Mouse (Mus musculus) forebrain, embryonic 13.5 days (tissue): ENCODE results near the gene Dcp1b. TPM values are rescaled to one million over a fixed set of nuclear protein-coding genes. Genes with fewer than 3 reads are reported as not detected.
A peak's percentile ranks its signal among the peaks of the same experiment; 100 is the strongest.

Source experiments
- ATAC-seq: fragments of 200-750 bp; cut with Nextera tagmentation; 2 replicates; pipeline ENCODE4 v1.8.0; 2017
- H3K27ac ChIP-seq: fragments of 300-500 bp; sonication (generic); 2 replicates; pipeline ENCODE4 v1.5.1; 2015; ENCODE audit warnings: inconsistent platforms, mild to moderate bottlenecking, moderate library complexity
- H3K27me3 ChIP-seq: fragments of 300-500 bp; sonication (generic); 2 replicates; pipeline ENCODE4 v1.6.1; 2015; ENCODE audit warnings: mild to moderate bottlenecking, inconsistent platforms
- H3K36me3 ChIP-seq: fragments of 300-500 bp; sonication (generic); 2 replicates; pipeline ENCODE4 v1.6.1; 2015; ENCODE audit warnings: mild to moderate bottlenecking, inconsistent platforms; ENCODE audit not compliant: poor library complexity, severe bottlenecking
- H3K4me1 ChIP-seq: fragments of 300-500 bp; sonication (generic); 2 replicates; pipeline ENCODE4 v1.6.1; 2015; ENCODE audit warnings: inconsistent platforms
- H3K4me2 ChIP-seq: fragments of 300-500 bp; sonication (generic); 2 replicates; pipeline ENCODE4 v1.6.1; 2015; ENCODE audit warnings: inconsistent platforms, mild to moderate bottlenecking, moderate library complexity
- H3K4me3 ChIP-seq: fragments of 300-500 bp; sonication (generic); 2 replicates; pipeline ENCODE4 v1.5.1; 2015; ENCODE audit warnings: mild to moderate bottlenecking, inconsistent platforms
- H3K9ac ChIP-seq: fragments of 300-500 bp; sonication (generic); 2 replicates; pipeline ENCODE4 v1.6.1; 2015; ENCODE audit warnings: mild to moderate bottlenecking, inconsistent platforms
- H3K9me3 ChIP-seq: fragments of 300-500 bp; sonication (generic); replicated peaks from 2 replicates; pipeline ENCODE4 v1.6.1; 2016; ENCODE audit warnings: inconsistent platforms
- WGBS: fragments of 180-500 bp; shearing (Covaris S2); methylation state at CpG from one replicate; pipeline ENCODE4 v1.1.7; 2015; 5-methylcytosine and 5-hydroxymethylcytosine counted together
- polyA plus RNA-seq: library from polyadenylated mRNA; unstranded; fragments of >200 nt; fragmentation: Nextera tagmentation; extraction: Ambion mirVana; gene quantifications from 2 replicates; pipeline ENCODE4 v1.2.1, GENCODE M21; 2015

The Dcp1b gene
- polyA plus RNA-seq, 1 experiment from 2014 or later = 13.1 TPM

- 75% methylated on average over 15 of the region's 15 CpGs for WGBS
- Histone ChIP-seq H3K4me1 (peaks cover 11% of the 10 kb centered on the region), H3K4me2 (no peak overlapping the region), H3K9ac (no peak overlapping the region), H3K9me3 (no peaks in the 10 kb centered on the region), H3K27ac (no peak overlapping the region), H3K4me3 (no peak overlapping the region), H3K27me3 (no peaks in the 10 kb centered on the region), H3K36me3 (peaks cover 60% of the 10 kb centered on the region)
- no peak for ATAC-seq
These were observed 44.3 kb downstream of the Dcp1b start for GRCm38 (mm10) chr6:119219237-119219870.

DNA sequence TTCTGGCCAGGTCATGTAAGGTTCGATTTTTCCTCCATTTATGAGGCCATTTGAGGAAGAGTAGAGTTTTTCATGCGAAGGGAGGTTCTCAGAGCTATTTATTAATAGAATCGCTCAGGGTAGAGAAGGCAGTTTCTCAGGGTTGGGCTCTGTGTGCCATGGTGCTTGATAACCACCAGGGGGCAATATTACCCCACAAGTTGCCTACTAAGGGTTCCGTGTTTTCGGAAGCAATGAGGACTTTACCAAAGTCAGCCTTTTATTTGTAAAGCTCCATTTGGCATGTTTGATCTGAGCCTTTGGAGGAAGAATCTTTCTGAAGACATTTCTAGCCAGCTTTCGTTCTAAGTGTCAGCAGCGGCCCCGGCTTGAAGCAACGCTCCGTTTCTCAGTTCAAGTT, 45.2 kb downstream of the Dcp1b start:
- Histone ChIP-seq H3K4me2 (no peak overlapping the region), H3K9me3 (no peaks in the 10 kb centered on the region), H3K36me3 (peaks cover 50% of the 10 kb centered on the region), H3K9ac (no peak overlapping the region), H3K27ac (no peak overlapping the region), H3K4me1 (peaks cover 21% of the 10 kb centered on the region), H3K4me3 (no peak overlapping the region), H3K27me3 (no peaks in the 10 kb centered on the region)
- WGBS = 53% methylated on average over 10 of the region's 10 CpGs
- peak; percentile 80 for ATAC-seq

GRCm38 (mm10) chr6:119224451-119225195, 49.6 kb downstream of the Dcp1b start:
- peak; percentile 61 for ATAC-seq
- H3K9ac ChIP-seq = peak overlapping the region; percentile 21; the same call in 1 of the 2 replicates
- peaks cover 22% of the 10 kb centered on the region for H3K4me1 ChIP-seq
- H3K9me3 ChIP-seq = no peaks in the 10 kb centered on the region
- no peaks in the 10 kb centered on the region for H3K27me3 ChIP-seq
- 42% methylated on average over 13 of the region's 13 CpGs for WGBS
- peaks cover 25% of the 10 kb centered on the region for H3K36me3 ChIP-seq
- no peak overlapping the region for H3K4me3 ChIP-seq
- H3K27ac ChIP-seq = peak overlapping the region; percentile 63
- H3K4me2 ChIP-seq = peak overlapping the region; percentile 25; the same call in 1 of the 2 replicates

DNA sequence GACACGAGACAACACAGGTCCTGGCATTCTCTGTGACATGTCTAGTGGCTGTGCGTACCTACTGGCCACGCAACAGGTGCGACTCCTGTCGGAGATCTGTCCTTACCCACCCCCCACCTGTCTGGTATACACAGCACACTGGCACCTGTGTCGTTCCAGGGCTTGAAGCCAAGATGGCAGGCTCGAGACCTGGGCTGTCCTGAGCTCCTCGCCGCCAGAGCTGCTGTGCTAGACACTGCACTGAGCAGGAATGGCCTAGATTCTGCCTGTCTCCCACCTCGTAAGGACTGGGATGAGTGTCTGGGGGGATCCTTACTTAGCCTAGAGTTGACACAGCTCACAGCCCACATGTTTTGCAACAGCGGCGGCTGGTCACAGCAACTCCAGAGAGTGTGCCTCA, 50.2 kb downstream of the Dcp1b start:
- peaks cover 22% of the 10 kb centered on the region for H3K4me1 ChIP-seq
- 86% methylated on average over 12 of the region's 12 CpGs for WGBS
- peaks cover 22% of the 10 kb centered on the region for H3K36me3 ChIP-seq
- no peaks in the 10 kb centered on the region for H3K27me3 ChIP-seq
- H3K4me2 ChIP-seq = no peak overlapping the region
- no peak overlapping the region; the same call in 1 of the 2 replicates for H3K27ac ChIP-seq
- H3K4me3 ChIP-seq = no peak overlapping the region
- H3K9me3 ChIP-seq = no peaks in the 10 kb centered on the region
- no peak for ATAC-seq
- H3K9ac ChIP-seq = peak overlapping the region; percentile 21; the same call in 1 of the 2 replicates

- ATAC-seq = no peak
- 92% methylated on average over 6 of the region's 6 CpGs for WGBS
- H3K4me2 ChIP-seq = no peak overlapping the region
- no peak overlapping the region for H3K9ac ChIP-seq
- no peaks in the 10 kb centered on the region for H3K9me3 ChIP-seq
- H3K4me3 ChIP-seq = no peak overlapping the region
- H3K27me3 ChIP-seq = no peaks in the 10 kb centered on the region
- no peak overlapping the region for H3K27ac ChIP-seq
- H3K4me1 ChIP-seq = peaks cover 19% of the 10 kb centered on the region
- peaks cover 21% of the 10 kb centered on the region for H3K36me3 ChIP-seq
These were observed 50.7 kb downstream of the Dcp1b start for GRCm38 (mm10) chr6:119225731-119226130.

- 91% methylated on average over 8 of the region's 8 CpGs for WGBS
These were observed 51.9 kb downstream of the Dcp1b start for GRCm38 (mm10) chr6:119227001-119227400.

DNA sequence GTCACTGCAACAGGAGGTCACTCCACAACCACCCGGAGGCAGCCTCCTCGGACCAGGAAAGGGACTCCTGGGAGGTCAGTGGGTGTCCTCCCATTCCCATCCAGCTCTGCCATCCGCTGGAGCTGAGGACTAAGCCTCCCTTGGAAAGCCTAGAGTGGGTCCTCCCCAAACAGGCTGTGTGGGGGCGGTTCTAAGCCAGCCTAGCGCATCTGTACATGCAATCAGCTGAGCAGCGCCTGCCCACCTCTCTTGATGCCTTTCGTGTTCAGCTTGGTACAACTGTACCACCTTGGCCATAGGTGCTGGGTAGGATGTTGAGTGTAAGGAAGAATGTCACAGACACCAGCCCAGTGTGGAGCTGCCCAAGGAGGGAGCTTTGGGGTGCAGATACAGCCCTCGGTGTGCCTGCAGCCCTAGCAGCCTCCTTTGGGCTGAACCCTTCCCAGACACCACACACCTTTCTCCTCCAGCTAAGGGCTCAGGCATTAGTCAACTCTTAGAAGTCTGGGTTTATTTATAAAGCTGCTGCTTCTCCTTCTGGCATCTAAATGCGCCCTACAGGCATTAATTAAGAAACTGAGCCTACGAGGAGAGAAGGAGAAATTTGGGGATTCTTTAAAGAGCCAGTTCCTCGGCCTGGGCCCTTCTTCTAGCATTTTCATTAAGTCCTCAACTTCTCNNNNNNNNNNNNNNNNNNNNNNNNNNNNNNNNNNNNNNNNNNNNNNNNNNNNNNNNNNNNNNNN, 54.0 kb downstream of the Dcp1b start:
- no peaks in the 10 kb centered on the region for H3K27me3 ChIP-seq
- ATAC-seq = no peak
- no peaks in the 10 kb centered on the region for H3K36me3 ChIP-seq
- no peak overlapping the region for H3K9ac ChIP-seq
- 83% methylated on average over 11 of the region's 11 CpGs for WGBS
- no peak overlapping the region for H3K4me2 ChIP-seq
- no peak overlapping the region for H3K4me3 ChIP-seq
- no peaks in the 10 kb centered on the region for H3K9me3 ChIP-seq
- peaks cover 17% of the 10 kb centered on the region for H3K4me1 ChIP-seq
- no peak overlapping the region for H3K27ac ChIP-seq

More at GRCm38 (mm10) chr6:119227001-119227400, 51.9 kb downstream of the Dcp1b start:
- H3K4me2 ChIP-seq = no peak overlapping the region
- no peak overlapping the region for H3K9ac ChIP-seq
- H3K36me3 ChIP-seq = peaks cover 11% of the 10 kb centered on the region
- no peak overlapping the region for H3K4me3 ChIP-seq
- H3K4me1 ChIP-seq = peaks cover 18% of the 10 kb centered on the region
- no peak overlapping the region for H3K27ac ChIP-seq
- no peak for ATAC-seq
- H3K27me3 ChIP-seq = no peaks in the 10 kb centered on the region
- H3K9me3 ChIP-seq = no peaks in the 10 kb centered on the region

GRCm38 (mm10) chr6:119233066-119233465, 58.0 kb downstream of the Dcp1b start:
- Histone ChIP-seq H3K4me2 (no peak overlapping the region), H3K27me3 (no peaks in the 10 kb centered on the region), H3K9ac (no peak overlapping the region), H3K36me3 (no peaks in the 10 kb centered on the region), H3K27ac (no peak overlapping the region), H3K4me3 (no peak overlapping the region), H3K4me1 (peaks cover 18% of the 10 kb centered on the region), H3K9me3 (no peaks in the 10 kb centered on the region)
- 65% methylated on average over 3 of the region's 3 CpGs for WGBS
- no peak for ATAC-seq

GRCm38 (mm10) chr6:119235441-119235840, 60.4 kb downstream of the Dcp1b start:
- Histone ChIP-seq H3K36me3 (no peaks in the 10 kb centered on the region), H3K9me3 (no peaks in the 10 kb centered on the region), H3K27me3 (no peaks in the 10 kb centered on the region), H3K4me1 (peaks cover 19% of the 10 kb centered on the region), H3K27ac (no peak overlapping the region), H3K9ac (no peak overlapping the region), H3K4me3 (no peak overlapping the region), H3K4me2 (no peak overlapping the region)
- no peak for ATAC-seq
- 83% methylated on average over 5 of the region's 5 CpGs for WGBS

DNA sequence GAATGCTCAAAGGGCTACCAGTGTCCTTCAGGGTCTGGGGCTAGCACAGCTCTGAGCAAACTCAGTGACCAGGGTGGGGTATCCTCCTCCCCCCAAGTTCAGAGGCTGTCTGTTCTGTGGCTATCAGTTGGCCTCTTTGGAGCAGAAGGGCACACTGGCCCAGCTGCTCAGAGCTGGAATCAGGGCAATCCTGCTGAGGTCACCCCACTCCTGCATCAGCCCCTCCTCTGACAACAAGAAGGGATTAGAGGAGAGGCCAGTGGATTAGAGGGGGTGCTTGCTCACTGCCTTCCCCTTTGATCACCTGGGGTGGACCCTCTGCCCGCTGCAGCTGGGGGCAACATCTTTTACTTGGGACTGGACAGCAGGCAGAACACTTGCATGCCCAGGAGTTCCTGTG, 61.2 kb downstream of the Dcp1b start, which contains the start of gene Cacna2d4:
Gene Cacna2d4 (plus strand): TSS at position 286 of the 400 bp plus-strand sequence.
- no peak for ATAC-seq
- WGBS = 44% methylated on average over 1 of the region's 1 CpGs

DNA sequence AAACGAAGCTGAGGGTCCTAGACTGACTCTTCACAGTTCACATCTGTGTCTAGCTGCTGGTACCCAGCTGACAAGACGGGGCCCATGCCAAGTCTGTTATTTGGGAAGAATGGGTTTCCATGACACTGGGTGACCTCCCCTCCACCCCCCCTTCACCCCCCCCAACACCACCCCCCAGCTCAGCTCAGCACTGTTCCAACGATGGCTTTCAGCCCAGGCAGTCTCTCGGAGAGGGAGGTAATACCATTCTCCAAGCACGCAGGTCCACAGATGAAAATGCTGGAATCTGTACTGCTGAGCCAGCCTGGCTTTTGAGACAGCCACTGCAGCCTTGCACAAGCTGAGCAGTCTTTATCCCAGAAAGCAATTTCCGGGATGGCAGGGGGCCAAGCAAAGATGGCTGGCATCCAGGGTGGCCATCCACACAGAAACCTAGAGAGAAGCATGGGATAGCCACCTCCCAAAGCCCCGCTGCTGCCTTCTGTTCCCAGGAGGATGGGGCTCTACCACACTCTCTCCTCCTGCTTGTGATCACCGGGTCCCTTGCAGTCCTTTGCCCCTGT, 62.5 kb downstream of the Dcp1b start:
- ATAC-seq = peak; percentile 91
- Histone ChIP-seq H3K4me2 (no peak overlapping the region), H3K9ac (no peak overlapping the region), H3K9me3 (no peaks in the 10 kb centered on the region), H3K36me3 (no peaks in the 10 kb centered on the region), H3K4me1 (peaks cover 24% of the 10 kb centered on the region), H3K27ac (peak overlapping the region; percentile 40), H3K4me3 (no peak overlapping the region), H3K27me3 (no peaks in the 10 kb centered on the region)
- 28% methylated on average over 8 of the region's 8 CpGs for WGBS

More for the DNA sequence above, 61.2 kb downstream of the Dcp1b start, which contains the start of gene Cacna2d4:
- H3K9me3 ChIP-seq = no peaks in the 10 kb centered on the region
- H3K4me1 ChIP-seq = peaks cover 23% of the 10 kb centered on the region
- H3K4me2 ChIP-seq = no peak within 1 kb of the TSS
- peak within 1 kb of the TSS; percentile 40; the same call in 1 of the 2 replicates for H3K27ac ChIP-seq
- no peaks in the 10 kb centered on the region for H3K27me3 ChIP-seq
- H3K4me3 ChIP-seq = no peak within 1 kb of the TSS
- no peaks in the 10 kb centered on the region for H3K36me3 ChIP-seq
- H3K9ac ChIP-seq = no peak within 1 kb of the TSS
